Mouse (Mus musculus) ovary, postnatal 14 days (tissue): ENCODE measurements around the gene Dlx6.
A peak's percentile ranks its signal among the peaks of the same experiment; 100 is the strongest.

ENCODE experiments used
- DNase-seq: peaks from one replicate; pipeline ENCODE4 v3.0.0; 2022; ENCODE audit warnings: low spot score

Gene Dlx6

GRCm38 (mm10) chr6:6877346-6877910 lies 14.3 kb downstream of the Dlx6 start:
- DNase-seq, result no peak

GRCm38 (mm10) chr6:6877981-6878840 lies 15.1 kb downstream of the Dlx6 start:
- no peak for DNase-seq

GRCm38 (mm10) chr6:6878841-6879291 lies 15.7 kb downstream of the Dlx6 start:
- no peak for DNase-seq

GRCm38 (mm10) chr6:6879371-6880325 lies 16.5 kb downstream of the Dlx6 start:
- DNase-seq, result no peak

GRCm38 (mm10) chr6:6880361-6881114 lies 17.4 kb downstream of the Dlx6 start:
- DNase-seq, result no peak

GRCm38 (mm10) chr6:6881115-6881637 lies 18.0 kb downstream of the Dlx6 start:
- DNase-seq, result no peak

GRCm38 (mm10) chr6:6881638-6882190 lies 18.6 kb downstream of the Dlx6 start, which contains the start of gene Dlx5:
Dlx5 (minus strand) TSS chr6:6882085.
- no peak for DNase-seq

GRCm38 (mm10) chr6:6882266-6882797 lies 19.2 kb downstream of the Dlx6 start:
- no peak for DNase-seq

GRCm38 (mm10) chr6:6884897-6885296 lies 21.8 kb downstream of the Dlx6 start:
- no peak for DNase-seq

- no peak for DNase-seq
Measured at GRCm38 (mm10) chr6:6886225-6886624, 23.1 kb downstream of the Dlx6 start.

GRCm38 (mm10) chr6:6890047-6890446 lies 26.9 kb downstream of the Dlx6 start:
- DNase-seq, result no peak

- DNase-seq, result peak; percentile 68
Measured at GRCm38 (mm10) chr6:6909586-6909985, 46.5 kb downstream of the Dlx6 start.

- DNase-seq, result no peak
Measured at GRCm38 (mm10) chr6:6914304-6914703, 51.2 kb downstream of the Dlx6 start.

GRCm38 (mm10) chr6:6914849-6915525 lies 51.9 kb downstream of the Dlx6 start:
- DNase-seq, result peak; percentile 36

- DNase-seq, result no peak
Measured at GRCm38 (mm10) chr6:6915526-6915915, 52.4 kb downstream of the Dlx6 start.

GRCm38 (mm10) chr6:6917334-6917733 lies 54.2 kb downstream of the Dlx6 start:
- DNase-seq, result no peak
